Mouse (Mus musculus) thymus, postnatal 0 days (tissue): ENCODE measurements at regions not wholly inside any gene's neighbourhood (a gene's known extent, or its start where the extent isn't known, plus 50 kb on each side); places are given as distances from the start of the nearest gene placed in this dataset.

Experiments used
- DNase-seq: peaks from one replicate; pipeline ENCODE4 v3.0.0-alpha.2; 2015; ENCODE audit warnings: low spot score

DNA sequence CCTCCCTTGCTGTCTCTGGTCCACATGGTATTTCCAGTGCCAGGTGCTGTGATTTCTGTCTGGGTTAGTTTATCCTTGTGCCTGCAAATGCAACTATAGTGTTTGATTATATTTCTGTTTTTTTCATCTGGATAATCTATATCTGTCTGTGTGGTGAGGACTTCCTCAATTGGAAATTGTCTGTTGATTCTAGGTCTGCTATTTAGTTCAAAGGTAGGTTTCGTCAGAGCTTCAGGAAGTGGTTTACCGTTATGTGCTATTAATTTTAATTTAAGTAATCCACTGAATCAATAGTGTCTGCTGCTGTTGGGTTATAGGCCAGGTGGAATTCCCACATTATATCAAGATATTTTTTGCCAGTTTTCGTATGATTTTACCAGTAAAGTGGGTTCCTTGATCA, 2143.9 kb downstream of the 4930444P10Rik start:
- no peak for DNase-seq

- no peak for DNase-seq
These were observed 2151.8 kb downstream of the 4930444P10Rik start for GRCm38 (mm10) chr1:13941351-13941750.

- no peak for DNase-seq
These were observed 2154.8 kb downstream of the 4930444P10Rik start for GRCm38 (mm10) chr1:13938344-13938743.

GRCm38 (mm10) chr1:13935938-13936491, 2157.1 kb downstream of the 4930444P10Rik start:
- no peak for DNase-seq

DNA sequence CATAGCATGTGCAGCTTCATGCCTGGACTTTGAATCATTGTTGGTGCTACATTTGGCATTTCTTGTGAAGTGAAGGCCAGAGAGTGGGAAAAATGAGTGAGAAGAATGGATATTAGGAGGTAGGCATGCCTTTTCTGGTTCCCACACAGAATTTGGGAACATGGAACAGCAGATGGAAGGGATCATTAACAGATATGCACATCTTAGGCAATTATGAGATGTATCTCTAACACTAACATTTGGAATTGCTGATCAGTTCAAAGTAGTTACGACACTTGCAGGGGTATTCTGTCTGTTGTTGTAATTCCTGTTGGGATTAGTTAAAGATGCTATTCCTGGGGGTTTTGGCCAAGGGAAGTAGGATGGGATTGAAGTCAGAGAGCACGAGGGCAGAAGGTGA, 2164.4 kb downstream of the 4930444P10Rik start:
- no peak for DNase-seq

- no peak for DNase-seq
These were observed 2165.2 kb downstream of the 4930444P10Rik start for GRCm38 (mm10) chr1:13927964-13928363.

DNA sequence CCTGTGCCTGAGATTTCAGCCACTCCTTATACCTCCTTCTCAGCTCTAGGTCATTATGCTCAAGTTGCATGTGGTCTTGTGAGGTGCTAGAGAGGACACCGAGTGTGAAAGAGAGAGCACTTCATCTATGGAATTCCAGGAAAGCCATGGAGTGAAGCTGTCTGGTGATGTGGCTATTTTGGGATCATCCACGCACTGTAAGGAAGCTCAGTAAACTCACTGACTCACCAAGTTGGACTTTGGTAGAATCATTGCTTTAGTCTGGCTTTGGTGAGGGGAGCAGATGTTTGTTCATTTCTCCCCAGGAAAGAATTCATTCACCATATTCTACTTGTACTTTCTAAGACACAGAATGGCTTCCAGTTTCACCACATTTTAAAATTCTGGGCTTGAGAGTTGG, 2167.1 kb downstream of the 4930444P10Rik start:
- DNase-seq: no peak

DNA sequence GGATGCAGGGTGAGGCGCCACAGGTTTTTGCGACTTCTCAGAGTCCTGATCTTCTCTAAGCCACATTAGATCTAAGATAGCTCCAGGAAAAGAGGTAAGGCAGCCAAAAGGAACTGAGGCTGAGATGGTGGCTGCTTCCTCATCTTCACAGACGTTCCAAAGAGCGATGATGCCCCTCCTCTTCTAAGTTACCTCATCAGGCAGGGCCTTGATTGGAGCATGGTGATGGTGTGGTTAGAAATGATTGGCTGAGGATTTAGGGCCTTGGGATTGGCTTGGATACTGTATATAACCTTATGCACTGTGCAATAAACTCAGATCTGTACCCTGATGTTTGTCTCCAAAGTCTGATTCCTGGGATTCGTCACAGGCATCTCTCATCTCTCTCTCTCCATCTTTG, 2177.9 kb downstream of the 4930444P10Rik start:
- DNase-seq: no peak

DNA sequence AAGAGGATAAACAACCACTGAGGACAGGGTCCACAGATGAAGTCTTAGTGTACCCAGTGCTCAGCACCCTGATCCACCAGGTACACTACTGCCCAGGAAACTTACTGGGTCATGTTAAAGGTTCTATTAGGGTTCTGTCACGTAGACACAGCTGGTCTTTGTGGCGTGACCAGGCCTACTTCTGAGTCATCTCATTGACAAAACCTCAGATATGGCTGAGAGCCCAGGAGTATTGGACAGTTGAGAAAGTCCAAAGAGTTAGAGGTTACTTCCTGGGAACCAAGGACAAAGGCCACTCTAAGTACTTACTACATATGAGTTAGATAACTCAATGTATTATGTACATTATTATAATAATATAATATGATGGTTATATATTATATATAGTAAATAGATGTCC, 2214.0 kb downstream of the 4930444P10Rik start:
- DNase-seq: no peak

- no peak for DNase-seq
These were observed 2219.2 kb downstream of the 4930444P10Rik start for GRCm38 (mm10) chr1:13873925-13874324.

- no peak for DNase-seq
These were observed 2220.6 kb downstream of the 4930444P10Rik start for GRCm38 (mm10) chr1:13872536-13872935.

DNA sequence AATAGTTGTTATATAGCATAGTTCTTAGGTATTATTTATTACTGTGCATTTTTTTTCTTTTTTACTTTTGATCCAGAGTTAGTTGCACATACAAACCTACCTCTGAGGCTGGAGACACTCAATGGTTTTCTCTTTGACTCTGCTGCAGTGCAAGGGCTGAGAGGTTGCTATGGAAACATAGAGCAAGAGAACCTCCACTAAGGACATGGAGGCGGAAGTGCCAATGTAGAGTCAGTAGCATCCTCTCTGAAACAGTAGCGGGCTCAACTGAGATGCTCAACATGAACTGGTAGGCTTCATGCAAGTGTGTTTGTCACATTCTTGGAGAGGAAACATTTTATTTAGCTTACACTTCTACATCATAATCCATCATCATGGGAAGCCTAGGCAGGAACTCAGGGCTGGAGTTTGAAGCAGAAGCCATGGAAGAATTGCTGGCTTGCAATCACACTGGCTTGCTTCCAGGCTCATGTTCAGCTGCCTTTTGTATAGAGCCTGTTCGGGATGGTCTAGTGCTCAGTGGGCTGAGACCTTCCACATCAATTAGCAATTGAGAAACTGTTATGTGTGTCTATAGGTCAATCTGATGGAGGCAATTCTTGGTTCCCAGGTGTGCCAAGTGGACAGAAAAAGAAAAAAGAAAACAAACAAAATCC, 2222.4 kb downstream of the 4930444P10Rik start:
- DNase-seq: no peak

GRCm38 (mm10) chr1:13865713-13866112, 2227.4 kb downstream of the 4930444P10Rik start:
- no peak for DNase-seq

DNA sequence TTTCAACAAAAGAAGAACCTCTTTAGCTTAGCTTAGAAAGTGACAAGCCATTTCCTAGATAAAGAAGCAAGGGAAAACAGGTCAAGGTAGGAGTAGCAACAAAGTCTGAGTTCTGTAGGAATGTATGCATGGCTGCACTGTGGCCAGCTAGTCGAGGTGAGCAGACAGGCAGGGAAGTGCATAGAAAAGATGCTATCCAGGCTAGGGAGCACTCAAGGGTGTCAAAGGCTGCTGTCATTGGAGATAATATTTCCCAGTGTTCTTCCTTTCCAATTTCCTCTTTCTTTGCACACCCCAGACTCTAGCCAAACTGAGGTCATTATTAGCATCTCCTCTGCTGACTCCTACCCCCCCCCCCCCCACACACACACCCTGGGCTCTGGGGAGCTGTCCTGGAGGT, 2229.4 kb downstream of the 4930444P10Rik start:
- DNase-seq: no peak

GRCm38 (mm10) chr1:13861070-13861511, 2232.0 kb downstream of the 4930444P10Rik start:
- DNase-seq: no peak

GRCm38 (mm10) chr1:13860469-13860868, 2232.7 kb downstream of the 4930444P10Rik start:
- no peak for DNase-seq

- no peak for DNase-seq
These were observed 2233.4 kb downstream of the 4930444P10Rik start for GRCm38 (mm10) chr1:13859723-13860122.

- DNase-seq: no peak
These were observed 2234.6 kb downstream of the 4930444P10Rik start for GRCm38 (mm10) chr1:13858371-13859018.

DNA sequence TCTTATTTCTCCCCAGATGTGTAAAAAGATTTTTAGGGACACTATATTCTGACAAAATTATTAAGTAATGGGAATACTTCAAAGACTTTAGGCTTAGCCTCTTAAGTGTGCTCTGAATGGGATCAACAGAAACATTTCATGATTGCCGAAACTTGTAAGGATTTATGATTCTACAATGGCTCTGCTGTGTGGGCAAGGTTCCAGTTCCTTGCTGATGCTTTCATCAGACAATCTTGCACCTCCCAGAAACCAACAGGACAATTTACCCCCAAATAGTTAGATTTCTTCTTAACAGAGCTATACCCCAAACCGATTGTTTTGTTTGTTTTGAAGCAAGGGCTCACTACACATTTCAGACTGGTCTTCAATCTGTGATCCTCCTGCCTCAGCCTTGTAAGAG, 2236.1 kb downstream of the 4930444P10Rik start:
- DNase-seq: no peak

- DNase-seq: no peak
These were observed 2242.0 kb downstream of the 4930444P10Rik start for GRCm38 (mm10) chr1:13851144-13851543.

GRCm38 (mm10) chr1:13849071-13849470, 2244.1 kb downstream of the 4930444P10Rik start:
- DNase-seq: no peak

GRCm38 (mm10) chr1:13846336-13846865, 2246.7 kb downstream of the 4930444P10Rik start:
- no peak for DNase-seq

GRCm38 (mm10) chr1:13840309-13840622, 2252.9 kb downstream of the 4930444P10Rik start:
- no peak for DNase-seq
